Mouse (Mus musculus): Measurements from ENCODE around the gene Col8a2. TPM values are rescaled to one million over a fixed set of nuclear protein-coding genes. Genes with fewer than 3 reads are reported as not detected.

Col8a2 gene
- polyA plus RNA-seq, 1 experiment from 2014 or later = 13.3 TPM

DNA sequence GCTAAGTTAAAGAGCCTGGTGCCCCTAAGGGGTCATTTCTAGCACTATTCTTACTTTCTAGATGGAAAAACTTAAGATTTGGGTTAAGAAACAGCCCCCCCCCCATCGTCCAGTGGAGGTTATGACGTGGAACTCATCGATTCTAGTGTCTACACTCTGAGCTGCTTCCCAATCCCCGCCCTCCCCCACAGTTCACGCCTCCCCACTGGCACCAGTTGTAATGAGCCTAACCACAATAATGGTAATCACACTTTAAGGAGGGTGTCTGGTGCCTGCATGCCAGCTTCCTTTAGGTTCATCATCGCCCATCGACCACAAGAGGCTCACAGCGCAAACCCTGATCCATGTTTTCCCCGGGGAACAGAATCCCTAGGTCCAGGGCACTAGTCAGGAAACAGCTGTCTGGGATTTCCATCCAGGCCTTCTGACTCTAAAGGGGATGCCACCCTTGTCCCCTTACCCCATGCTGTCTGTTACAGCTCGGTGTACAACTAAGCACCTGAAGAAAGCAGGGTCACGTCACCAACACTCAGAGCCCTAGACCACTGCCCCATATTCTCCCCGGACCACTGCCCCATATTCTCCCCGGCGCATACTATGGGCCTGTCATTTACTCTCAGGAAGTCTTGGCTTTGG, 32.8 kb upstream of the Col8a2 start:
- peak overlapping the region; percentile 98 for H3K9ac ChIP-seq (replicated peaks)

DNA sequence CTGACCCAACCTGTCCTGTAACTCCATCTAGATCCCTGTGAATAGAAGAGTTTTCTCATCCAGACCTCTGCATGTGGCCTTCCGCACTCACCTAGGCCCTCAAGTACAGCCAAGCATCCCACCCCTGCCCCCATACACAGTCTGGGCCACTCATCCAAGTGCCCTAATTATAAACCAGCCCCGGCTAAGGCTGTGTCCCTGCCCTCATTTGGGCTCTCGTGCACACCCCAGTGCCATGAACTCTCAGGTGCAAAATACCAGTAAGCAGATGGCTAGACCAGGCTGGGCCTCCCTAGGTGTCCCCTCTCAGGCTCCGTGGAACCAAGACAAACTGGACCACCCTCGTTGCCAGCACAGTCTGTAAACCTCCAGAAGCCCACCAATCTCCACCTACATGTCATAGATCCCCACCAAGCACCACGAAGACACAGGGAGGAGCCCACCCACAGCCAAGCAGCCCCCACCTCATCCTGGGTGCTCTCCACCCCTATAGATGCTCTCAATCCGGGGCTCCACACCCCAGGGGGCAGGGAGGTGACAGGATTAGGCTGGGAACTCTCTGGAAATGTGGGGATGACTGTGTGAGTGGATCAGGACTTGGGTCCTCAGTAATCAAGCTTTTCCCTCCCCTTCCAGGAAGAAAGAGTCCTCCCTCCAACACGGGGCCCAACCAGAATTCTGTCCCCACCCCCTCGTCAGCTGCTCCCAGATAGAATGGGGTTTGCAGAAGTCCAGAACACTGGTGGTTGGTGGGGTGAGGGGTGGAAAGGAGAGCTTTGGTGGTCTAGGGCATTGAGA, 32.1 kb upstream of the Col8a2 start:
- no peaks in the 10 kb centered on the region for H3K9me3 ChIP-seq
- 14% methylated on average over 9 of the region's 9 CpGs for WGBS
- H3K4me3 ChIP-seq (replicated peaks) = peak overlapping the region; percentile 100
- no peak for ATAC-seq (ENCODE audit: insufficient number of reproducible peaks, insufficient read depth, low FRiP score, low TSS enrichment, low read depth)
- peak overlapping the region; percentile 95 for H3K27ac ChIP-seq
- H3K9ac ChIP-seq (replicated peaks) = peak overlapping the region; percentile 98
- no peaks in the 10 kb centered on the region for H3K27me3 ChIP-seq
- H3K4me2 ChIP-seq = peak overlapping the region; percentile 96
- H3K4me1 ChIP-seq (replicated peaks) = peaks cover 72% of the 10 kb centered on the region
- peaks cover 22% of the 10 kb centered on the region; the same call in 1 of the 2 replicates for H3K36me3 ChIP-seq

More for the DNA sequence above, 32.8 kb upstream of the Col8a2 start:
- no peaks in the 10 kb centered on the region for H3K27me3 ChIP-seq
- no peak for ATAC-seq (ENCODE audit: insufficient number of reproducible peaks, insufficient read depth, low FRiP score, low TSS enrichment, low read depth)
- peaks cover 22% of the 10 kb centered on the region; the same call in 1 of the 2 replicates for H3K36me3 ChIP-seq
- peaks cover 68% of the 10 kb centered on the region for H3K4me1 ChIP-seq (replicated peaks)
- peak overlapping the region; percentile 96 for H3K4me2 ChIP-seq
- WGBS = 68% methylated on average over 14 of the region's 14 CpGs
- H3K4me3 ChIP-seq (replicated peaks) = peak overlapping the region; percentile 100
- no peaks in the 10 kb centered on the region for H3K9me3 ChIP-seq
- H3K27ac ChIP-seq = no peak overlapping the region

DNA sequence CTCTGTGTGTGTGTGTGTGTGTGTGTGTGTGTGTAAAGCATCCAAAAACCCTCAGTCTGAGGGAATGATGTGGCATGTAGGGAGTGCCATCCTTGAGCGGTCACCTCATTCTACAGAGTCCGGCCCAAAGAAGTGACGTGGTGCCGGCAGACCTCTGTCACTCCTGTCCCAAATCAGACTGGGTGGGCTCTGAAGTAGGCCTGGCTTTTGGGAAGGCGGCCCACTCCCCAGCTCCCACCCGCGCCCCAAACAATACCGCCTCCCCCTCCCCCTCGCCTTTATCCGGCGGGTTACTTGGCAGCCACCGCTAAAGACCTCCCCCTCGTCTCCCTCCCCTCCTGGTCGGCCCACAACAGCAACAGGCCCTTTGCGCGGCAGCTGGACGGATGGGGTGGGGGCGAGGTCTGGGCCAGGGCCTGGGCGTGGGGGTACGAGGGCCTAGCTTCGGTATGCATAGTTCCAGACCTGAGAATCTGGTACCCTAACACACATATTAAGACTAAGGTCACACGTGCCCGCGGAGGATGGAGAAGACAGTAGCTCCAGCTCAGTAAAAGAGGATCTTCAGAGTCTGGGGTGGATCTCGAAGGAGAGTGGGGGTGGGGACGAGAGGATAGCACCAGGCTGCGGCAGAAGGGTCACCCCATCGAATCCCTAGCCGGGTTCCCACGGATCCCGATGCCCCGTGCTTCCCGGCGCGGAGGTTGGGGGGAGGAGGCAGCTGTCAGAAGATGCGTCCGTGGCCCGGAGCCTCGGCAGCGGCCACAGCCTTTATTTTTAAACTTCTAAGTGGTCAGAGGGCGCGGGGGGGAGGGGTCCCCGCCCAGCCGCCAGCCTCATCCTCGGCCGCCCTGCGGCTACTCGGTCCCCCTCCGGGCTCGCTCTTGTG, 31.2 kb upstream of the Col8a2 start:
- peaks cover 22% of the 10 kb centered on the region; the same call in 1 of the 2 replicates for H3K36me3 ChIP-seq

DNA sequence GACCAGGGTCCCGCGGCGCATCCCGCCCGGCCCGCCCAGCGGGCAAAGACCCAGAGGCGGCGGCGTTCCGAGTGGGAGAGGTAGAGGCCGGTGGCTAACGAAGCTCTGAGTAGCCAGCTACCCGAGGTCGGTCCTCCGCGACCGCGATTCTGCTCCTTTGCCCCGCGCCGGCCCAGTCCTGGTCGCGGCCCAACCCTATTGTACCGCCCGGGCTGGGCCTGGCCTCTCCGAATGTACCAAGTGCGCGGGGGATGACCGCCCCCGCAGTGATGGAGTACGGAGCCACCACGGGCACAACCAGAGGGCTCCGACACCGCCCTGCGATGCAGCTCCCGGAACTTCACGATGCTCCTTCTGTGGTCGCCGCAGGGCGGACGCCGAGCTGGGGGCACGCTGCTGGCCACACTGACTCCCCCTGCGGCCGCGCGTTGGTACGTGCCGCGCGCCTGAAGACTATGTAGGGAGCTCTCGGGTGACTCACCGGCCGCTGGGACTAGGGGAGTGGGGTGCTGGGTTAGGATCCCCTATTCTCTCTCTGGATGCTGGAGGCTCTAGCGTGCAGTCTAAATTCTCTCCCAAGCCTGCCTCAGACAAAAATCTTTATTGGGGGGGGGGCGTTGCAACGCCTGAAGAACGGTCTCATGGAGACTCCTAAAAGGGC, 30.3 kb upstream of the Col8a2 start, which contains the start of gene Map7d1:
Map7d1 (minus strand) TSS at position 213 of the 661 bp plus-strand sequence.
- Histone ChIP-seq H3K27me3 (no peaks in the 10 kb centered on the region), H3K9ac (replicated peaks) (peak within 1 kb of the TSS; percentile 98), H3K4me3 (replicated peaks) (peak within 1 kb of the TSS; percentile 100), H3K27ac (peak within 1 kb of the TSS; percentile 95), H3K36me3 (peaks cover 14% of the 10 kb centered on the region; the same call in 1 of the 2 replicates), H3K4me1 (replicated peaks) (peaks cover 76% of the 10 kb centered on the region), H3K9me3 (no peaks in the 10 kb centered on the region), H3K4me2 (peak within 1 kb of the TSS; percentile 96)
- under 1% methylated on average over 59 of the region's 59 CpGs for WGBS
- ATAC-seq (ENCODE audit: insufficient number of reproducible peaks, insufficient read depth, low FRiP score, low TSS enrichment, low read depth) = peak; percentile 68

More for the DNA sequence above, 31.2 kb upstream of the Col8a2 start:
- Histone ChIP-seq H3K4me2 (peak overlapping the region; percentile 96), H3K9ac (replicated peaks) (peak overlapping the region; percentile 98), H3K4me3 (replicated peaks) (peak overlapping the region; percentile 100), H3K4me1 (replicated peaks) (peaks cover 76% of the 10 kb centered on the region), H3K9me3 (no peaks in the 10 kb centered on the region), H3K27ac (peak overlapping the region; percentile 95), H3K27me3 (no peaks in the 10 kb centered on the region)
- ATAC-seq (ENCODE audit: insufficient number of reproducible peaks, insufficient read depth, low FRiP score, low TSS enrichment, low read depth) = no peak
- under 1% methylated on average over 50 of the region's 50 CpGs for WGBS

DNA sequence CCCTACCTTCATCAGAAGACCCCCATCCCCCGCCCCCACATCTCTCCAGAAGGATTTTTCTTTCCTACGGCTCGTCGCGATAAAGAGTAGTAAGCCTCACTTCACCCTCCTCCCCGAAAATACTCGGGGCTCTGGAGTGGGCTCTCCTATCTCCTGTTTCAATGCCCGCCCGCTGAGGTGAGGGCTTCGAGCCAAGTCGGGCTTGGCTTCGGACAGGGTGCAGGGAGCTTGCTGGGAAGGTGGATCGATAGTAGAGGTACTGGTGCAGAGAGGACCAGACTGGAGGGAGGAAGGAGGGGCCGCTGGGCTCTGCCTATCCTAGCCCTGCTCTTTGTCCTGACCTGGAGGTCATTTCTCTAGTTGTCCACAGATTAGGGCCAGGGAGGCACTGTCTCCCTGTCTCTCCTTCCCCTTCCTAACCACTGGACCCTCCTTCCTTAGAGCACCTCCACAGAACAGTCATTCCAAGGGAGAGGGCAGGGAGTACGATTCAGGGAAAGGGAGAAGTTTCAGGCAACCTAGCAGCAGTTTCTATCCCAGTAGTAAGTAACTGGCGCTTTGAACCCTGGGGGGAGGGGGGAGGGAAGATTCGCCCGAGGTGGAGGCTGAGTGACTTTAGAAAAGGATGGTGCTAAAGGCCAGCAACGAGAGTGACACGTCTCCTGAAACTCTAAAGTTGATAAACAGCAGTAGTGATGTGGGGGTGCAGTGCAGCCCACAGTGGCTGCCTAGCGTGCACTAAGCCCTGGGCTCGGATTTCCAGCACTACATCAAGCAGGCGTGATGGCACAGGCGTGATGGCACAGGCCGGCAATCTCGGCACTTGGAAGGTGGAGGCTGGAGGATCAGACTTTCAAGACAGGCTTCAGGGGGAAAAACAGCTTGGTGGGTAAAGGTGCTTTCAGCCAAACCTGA, 29.4 kb upstream of the Col8a2 start:
- Histone ChIP-seq H3K27me3 (no peaks in the 10 kb centered on the region), H3K4me1 (replicated peaks) (peaks cover 74% of the 10 kb centered on the region), H3K9ac (replicated peaks) (peak overlapping the region; percentile 98), H3K9me3 (no peaks in the 10 kb centered on the region), H3K4me3 (replicated peaks) (peak overlapping the region; percentile 100), H3K27ac (peak overlapping the region; percentile 95), H3K36me3 (peaks cover 5% of the 10 kb centered on the region; the same call in 1 of the 2 replicates), H3K4me2 (peak overlapping the region; percentile 96)
- ATAC-seq (ENCODE audit: insufficient number of reproducible peaks, insufficient read depth, low FRiP score, low TSS enrichment, low read depth) = no peak
- WGBS = 3% methylated on average over 26 of the region's 26 CpGs

DNA sequence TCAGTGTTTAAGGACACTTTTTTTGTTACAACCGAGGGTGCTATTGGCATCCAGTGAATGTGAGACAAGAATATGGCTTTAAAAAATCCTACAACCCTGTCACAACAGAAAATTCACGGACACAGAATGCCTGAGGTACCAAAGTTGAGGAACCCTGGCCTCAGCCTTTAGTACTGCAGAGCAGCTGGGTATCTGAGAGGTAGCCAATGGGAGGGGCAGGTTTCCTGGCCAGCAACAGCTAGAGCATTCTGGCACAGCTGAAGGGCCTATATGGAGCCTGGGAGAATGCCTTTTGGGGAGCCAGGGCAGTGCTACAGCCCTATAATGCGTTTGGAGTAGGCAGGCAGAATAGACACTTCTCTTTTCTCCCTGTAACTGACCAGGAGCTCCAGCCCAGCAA, 27.5 kb upstream of the Col8a2 start:
- ATAC-seq (ENCODE audit: insufficient number of reproducible peaks, insufficient read depth, low FRiP score, low TSS enrichment, low read depth) = no peak
- Histone ChIP-seq H3K4me3 (replicated peaks) (peak overlapping the region; percentile 18; the same call in 1 of the 2 replicates), H3K4me2 (peak overlapping the region; percentile 52), H3K27ac (peak overlapping the region; percentile 94), H3K9ac (replicated peaks) (no peak overlapping the region; the same call in 1 of the 2 replicates), H3K36me3 (no peaks in the 10 kb centered on the region; the same call in 1 of the 2 replicates), H3K9me3 (no peaks in the 10 kb centered on the region), H3K4me1 (replicated peaks) (peaks cover 67% of the 10 kb centered on the region), H3K27me3 (no peaks in the 10 kb centered on the region)
- WGBS = 26% methylated on average over 3 of the region's 3 CpGs

DNA sequence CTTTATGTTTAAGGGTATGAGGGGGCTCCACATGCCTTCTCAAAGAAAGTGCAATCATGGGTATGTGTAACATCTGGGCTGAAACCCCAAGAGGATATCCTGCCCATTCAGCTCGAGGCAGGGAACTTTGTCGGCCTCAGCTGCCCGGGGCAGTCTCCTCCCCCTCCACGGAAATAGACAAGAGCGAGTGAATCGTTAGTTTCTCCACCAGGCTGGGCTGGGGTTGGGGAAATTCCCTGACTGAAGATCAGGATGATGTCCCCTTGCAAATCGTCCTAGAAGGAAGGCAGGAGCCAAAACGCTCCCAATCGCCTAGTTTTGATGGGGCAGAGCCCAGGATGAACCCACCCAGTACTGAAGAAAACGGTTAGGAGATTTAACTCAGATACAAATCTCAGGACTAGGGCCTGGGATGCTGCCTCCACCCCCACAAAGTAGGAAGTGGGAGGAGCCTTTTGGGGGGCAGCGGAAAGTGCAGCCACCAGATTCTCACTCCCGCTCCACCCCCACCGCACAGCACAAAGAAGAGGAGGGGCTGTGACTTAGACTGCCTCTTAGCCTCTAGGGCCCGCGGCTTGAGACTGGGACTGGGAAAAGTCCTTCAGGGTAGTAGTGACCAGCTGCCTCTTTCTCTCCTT, 27.0 kb upstream of the Col8a2 start:
- Histone ChIP-seq H3K4me3 (replicated peaks) (peak overlapping the region; percentile 18; the same call in 1 of the 2 replicates), H3K4me1 (replicated peaks) (peaks cover 61% of the 10 kb centered on the region), H3K27me3 (no peaks in the 10 kb centered on the region), H3K36me3 (no peaks in the 10 kb centered on the region; the same call in 1 of the 2 replicates), H3K9me3 (no peaks in the 10 kb centered on the region), H3K27ac (peak overlapping the region; percentile 94), H3K9ac (replicated peaks) (peak overlapping the region; percentile 44), H3K4me2 (peak overlapping the region; percentile 52)
- no peak for ATAC-seq (ENCODE audit: insufficient number of reproducible peaks, insufficient read depth, low FRiP score, low TSS enrichment, low read depth)
- under 1% methylated on average over 15 of the region's 15 CpGs for WGBS

DNA sequence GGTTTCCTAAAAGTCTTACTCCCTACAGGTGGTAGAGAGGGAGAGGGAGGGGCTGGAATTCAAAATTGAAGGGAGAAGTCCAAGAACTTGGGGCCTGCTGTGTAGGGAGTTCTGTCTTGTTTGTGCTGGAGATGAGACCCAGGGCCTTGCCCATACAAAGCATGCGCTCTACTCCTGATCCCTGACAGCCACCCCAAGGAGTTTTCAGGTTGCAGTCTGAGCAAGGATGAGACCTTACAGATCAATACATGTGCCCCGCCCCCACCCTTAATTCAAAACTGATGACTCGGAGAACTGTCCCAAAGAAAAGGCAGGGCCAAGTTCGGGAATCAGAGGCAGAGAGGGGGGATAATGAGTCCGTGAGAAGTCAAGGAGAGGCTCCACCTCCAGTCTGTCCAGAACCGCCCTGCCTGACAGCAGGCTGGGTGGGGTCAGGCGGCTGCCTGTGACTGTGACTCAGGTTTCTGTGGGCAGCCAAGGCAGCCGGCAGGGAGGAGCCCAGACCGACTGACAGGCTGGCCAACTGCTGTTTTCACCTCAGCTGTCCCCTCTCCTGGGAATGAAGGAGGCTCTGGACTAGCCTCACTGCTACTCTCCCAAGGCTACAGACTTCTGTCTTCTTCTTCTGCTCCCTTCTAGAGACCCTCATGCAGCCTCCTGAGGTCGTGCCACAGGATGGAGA, 25.9 kb upstream of the Col8a2 start:
- no peak for ATAC-seq (ENCODE audit: insufficient number of reproducible peaks, insufficient read depth, low FRiP score, low TSS enrichment, low read depth)

DNA sequence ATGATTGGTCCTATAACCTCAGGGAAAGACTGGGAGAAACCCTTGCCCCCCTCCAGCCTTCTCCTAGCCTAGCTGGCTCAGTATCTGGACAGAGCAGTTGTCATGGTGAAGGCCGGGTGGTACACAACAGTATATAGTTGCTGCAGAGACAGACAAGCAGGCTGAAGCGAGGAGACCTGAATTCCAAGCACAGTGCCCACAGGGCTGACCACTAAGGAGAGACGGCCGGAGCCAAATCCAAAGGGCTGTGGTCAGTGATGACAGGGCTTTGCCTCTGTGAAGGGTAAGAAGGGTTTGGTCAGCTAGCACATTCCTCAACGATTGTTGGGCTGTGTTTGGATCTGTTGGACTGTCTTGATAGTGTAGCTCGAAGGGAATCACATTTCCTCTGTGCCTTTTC, 25.3 kb upstream of the Col8a2 start:
- Histone ChIP-seq H3K9ac (replicated peaks) (peak overlapping the region; percentile 31; the same call in 1 of the 2 replicates), H3K27me3 (no peaks in the 10 kb centered on the region), H3K36me3 (peaks cover 5% of the 10 kb centered on the region; the same call in 1 of the 2 replicates), H3K9me3 (no peaks in the 10 kb centered on the region), H3K4me2 (peak overlapping the region; percentile 52), H3K27ac (peak overlapping the region; percentile 94), H3K4me3 (replicated peaks) (0 out of 2 replicates have a peak overlapping the region, but pooled peaks have one; percentile 7), H3K4me1 (replicated peaks) (peaks cover 58% of the 10 kb centered on the region)
- no peak for ATAC-seq (ENCODE audit: insufficient number of reproducible peaks, insufficient read depth, low FRiP score, low TSS enrichment, low read depth)
- 79% methylated on average over 6 of the region's 6 CpGs for WGBS

More for the DNA sequence above, 25.9 kb upstream of the Col8a2 start:
- peaks cover 5% of the 10 kb centered on the region; the same call in 1 of the 2 replicates for H3K36me3 ChIP-seq
- H3K4me2 ChIP-seq = peak overlapping the region; percentile 52
- peak overlapping the region; percentile 94 for H3K27ac ChIP-seq
- 4% methylated on average over 10 of the region's 10 CpGs for WGBS
- no peaks in the 10 kb centered on the region for H3K9me3 ChIP-seq
- no peaks in the 10 kb centered on the region for H3K27me3 ChIP-seq
- peaks cover 58% of the 10 kb centered on the region for H3K4me1 ChIP-seq (replicated peaks)
- peak overlapping the region; percentile 31; the same call in 1 of the 2 replicates for H3K9ac ChIP-seq (replicated peaks)
- 0 out of 2 replicates have a peak overlapping the region, but pooled peaks have one; percentile 7 for H3K4me3 ChIP-seq (replicated peaks)
